ENCODE assay signal across 9 mouse cellular contexts in genomic region chr9:75434172-75434793, GRCm38 (mm10). TPM values are rescaled to one million over a fixed set of nuclear protein-coding genes. Genes with fewer than 3 reads are reported as not detected.
DNase-seq lines count a peak whose midpoint lies in the region; ATAC-seq and TF ChIP-seq lines count a peak whose summit lies in the region.
"Had no signal": no experiment of that assay in that cellular context is flagged by ENCODE, and none has a peak within 500 bp of the region (broad histone marks: within the 10 kb centered on the region; RNA-seq: fewer than 3 reads in every experiment).

No protein-coding gene starts in this region.

- peak overlapping the region; percentile 63 for H3K27ac ChIP-seq in embryonic fibroblast, embryonic 13.5 days (ENCODE audit: insufficient read depth, low read length)
- no peak overlapping the region for H3K27ac ChIP-seq in hindbrain, embryonic 16.5 days (ENCODE audit: low read depth, low read length)
- no peak overlapping the region for H3K27ac ChIP-seq in limb, embryonic 14.5 days (replicated peaks; ENCODE audit: low read depth, low read length)

- peaks cover 13% of the 10 kb centered on the region for H3K4me1 ChIP-seq in embryonic fibroblast, embryonic 13.5 days (ENCODE audit: control insufficient read depth, insufficient read depth, low read length)
- H3K4me1 ChIP-seq in hindbrain, embryonic 16.5 days (ENCODE audit: control insufficient read depth, insufficient read depth, low read depth, low read length), result no peaks in the 10 kb centered on the region; the same call in 1 of the 2 replicates
- peaks cover 2% of the 10 kb centered on the region; the same call in 1 of the 2 replicates for H3K4me1 ChIP-seq in limb, embryonic 14.5 days (ENCODE audit: control insufficient read depth, insufficient read depth, low read length)

- H3K4me2 ChIP-seq in hindbrain, embryonic 16.5 days (ENCODE audit: low read length), result no peak overlapping the region
- no peak overlapping the region for H3K4me2 ChIP-seq in limb, embryonic 14.5 days (replicated peaks; ENCODE audit: low read depth, low read length, severe bottlenecking)

- intact Hi-C loops in left cerebral cortex, postnatal 10 days (cut with DNase I), result no loop called here
- intact Hi-C loops in left cerebral cortex, postnatal 36 days (cut with DNase I), result no loop called here

- TF ChIP-seq CTCF in embryonic fibroblast, embryonic 13.5 days (IDR thresholded peaks at IDR 0.05; ENCODE audit: borderline replicate concordance, insufficient read depth, low read length), result no peak

- peak; percentile 58 for ATAC-seq in hindbrain, embryonic 16.5 days
- no peak for ATAC-seq in limb, embryonic 14.5 days (ENCODE audit: low FRiP score, low read depth)
- peak; percentile 77 for ATAC-seq in monocyte, adult 5-6 weeks (replicated peaks; ENCODE audit: insufficient number of reproducible peaks, low FRiP score, low TSS enrichment, poor library complexity, severe bottlenecking)

- TF ChIP-seq POLR2A in embryonic fibroblast, embryonic 13.5 days (IDR thresholded peaks at IDR 0.05; ENCODE audit: low read depth, low read length), result no peak
- no peak for TF ChIP-seq POLR2A in limb, embryonic 14.5 days (IDR thresholded peaks at IDR 0.05; ENCODE audit: borderline replicate concordance, extremely low read depth, insufficient read depth, insufficient read length)

- no peaks in the 10 kb centered on the region for H3K9me3 ChIP-seq in hindbrain, embryonic 16.5 days (ENCODE audit: control insufficient read depth, low read length)
- no peaks in the 10 kb centered on the region for H3K9me3 ChIP-seq in limb, embryonic 14.5 days (ENCODE audit: control insufficient read depth, low read length)

- WGBS in hindbrain, embryonic 16.5 days, result 47% methylated on average over 7 of the region's 7 CpGs
- 34% methylated on average over 7 of the region's 7 CpGs for WGBS in limb, embryonic 14.5 days

- H3K27me3 ChIP-seq in hindbrain, embryonic 16.5 days (replicated peaks; ENCODE audit: control insufficient read depth, insufficient read depth, low read length), result no peaks in the 10 kb centered on the region
- no peaks in the 10 kb centered on the region for H3K27me3 ChIP-seq in limb, embryonic 14.5 days (ENCODE audit: control insufficient read depth, insufficient read depth, low read length)

- no peak overlapping the region for H3K9ac ChIP-seq in hindbrain, embryonic 16.5 days (ENCODE audit: low read depth, low read length)
- H3K9ac ChIP-seq in limb, embryonic 14.5 days (ENCODE audit: low read depth, low read length, severe bottlenecking), result no peak overlapping the region

- no peak overlapping the region for H3K4me3 ChIP-seq in embryonic fibroblast, embryonic 13.5 days (ENCODE audit: insufficient read depth, low read length)
- H3K4me3 ChIP-seq in hindbrain, embryonic 16.5 days (ENCODE audit: low read length), result no peak overlapping the region
- no peak overlapping the region for H3K4me3 ChIP-seq in limb, embryonic 14.5 days (replicated peaks; ENCODE audit: low read length)
- H3K4me3 ChIP-seq: erythroblast, embryonic 14.5 days had no signal

- DNase-seq in left cerebral cortex, postnatal 10 days (ENCODE audit: extremely low spot score in 1 of 2, low spot score in 2 of 2), result peak; percentile 51 to 69
- no peak for DNase-seq in left cerebral cortex, postnatal 36 days (ENCODE audit: low spot score in 2 of 2)
- DNase-seq in NIH3T3 (ENCODE audit: low read depth), result peak; percentile 85
- DNase-seq in limb, embryonic 14.5 days (ENCODE audit: low spot score), result peak; percentile 67
- DNase-seq in c-Kit-positive CD71-positive TER-119-positive erythroid progenitor cells, embryonic 14.5 days (ENCODE audit: low spot score), result no peak

- no peaks in the 10 kb centered on the region for H3K36me3 ChIP-seq in hindbrain, embryonic 16.5 days (ENCODE audit: control insufficient read depth, insufficient read depth, low read length)
- H3K36me3 ChIP-seq in limb, embryonic 14.5 days (ENCODE audit: control insufficient read depth, insufficient read depth, low read length), result no peaks in the 10 kb centered on the region

RNA-seq across cellular contexts. Expression of gene Leo1, which starts 7.0 kb away (rescaled TPM):
- 10 to 100 TPM; 26.9 to 29.0 TPM for total RNA-seq in left cerebral cortex, postnatal 10 days (2021)
- 10 to 100 TPM; 26.2 to 30.0 TPM for total RNA-seq in left cerebral cortex, postnatal 36 days (2021)
- 29.6 and 30.6 TPM in 2 replicates for polyA plus RNA-seq in embryonic fibroblast, embryonic 13.5 days (2011; ENCODE audit: insufficient read length, low read depth, missing spikeins)
- polyA plus RNA-seq in hindbrain, embryonic 16.5 days (2015; fragmentation: Nextera tagmentation; extraction: Ambion mirVana), result 42.6 and 43.0 TPM in 2 replicates
- 11.9 and 21.9 TPM in 2 replicates for polyA plus RNA-seq in limb, embryonic 14.5 days (2012; rRNA removed)
- polyA plus RNA-seq in limb, embryonic 14.5 days (2014; fragmentation: Nextera tagmentation; extraction: Ambion mirVana), result 33.5 and 34.8 TPM in 2 replicates
- 23.8 to 36.2 TPM (median 25.0 TPM) in 3 replicates for total RNA-seq in monocyte, adult 5-6 weeks (2017)

RNA-seq across cellular contexts. Expression of gene Mapk6, which starts 24.5 kb away (rescaled TPM):
- total RNA-seq in left cerebral cortex, postnatal 10 days (2021), result 10 to 100 TPM; 86.7 to 89.3 TPM
- total RNA-seq in left cerebral cortex, postnatal 36 days (2021), result 10 to 100 TPM; 67.8 to 74.3 TPM
- polyA plus RNA-seq in embryonic fibroblast, embryonic 13.5 days (2011; ENCODE audit: insufficient read length, low read depth, missing spikeins), result 107 and 120 TPM in 2 replicates
- polyA plus RNA-seq in hindbrain, embryonic 16.5 days (2015; fragmentation: Nextera tagmentation; extraction: Ambion mirVana), result 142 and 147 TPM in 2 replicates
- 37.5 and 38.8 TPM in 2 replicates for polyA plus RNA-seq in limb, embryonic 14.5 days (2012; rRNA removed)
- polyA plus RNA-seq in limb, embryonic 14.5 days (2014; fragmentation: Nextera tagmentation; extraction: Ambion mirVana), result 57.0 and 71.3 TPM in 2 replicates
- total RNA-seq in monocyte, adult 5-6 weeks (2017), result 51.7 to 80.9 TPM (median 59.9 TPM) in 3 replicates

Comparison
In these comparisons a context has a peak if more than half of its experiments do, and no peak if none do; other contexts are left out.
1. DNase-seq: peak in left cerebral cortex, postnatal 10 days (2 of 2), NIH3T3 (single experiment) and limb, embryonic 14.5 days (single experiment); none in left cerebral cortex, postnatal 36 days (0 of 2) and c-Kit-positive CD71-positive TER-119-positive erythroid progenitor cells, embryonic 14.5 days (single experiment).